Mouse (Mus musculus) stomach, embryonic 14.5 days (tissue): ENCODE measurements at regions not wholly inside any gene's neighbourhood (a gene's known extent, or its start where the extent isn't known, plus 50 kb on each side); places are given as distances from the start of the nearest gene placed in this dataset.
A peak's percentile ranks its signal among the peaks of the same experiment; 100 is the strongest.

Experiments used
- ATAC-seq: fragments of 200-750 bp; cut with Nextera tagmentation; 2 replicates; pipeline ENCODE4 v1.8.0; 2017; ENCODE audit warnings: low read depth, moderate TSS enrichment; ENCODE audit not compliant: insufficient number of reproducible peaks, insufficient read depth, low FRiP score
- H3K27ac ChIP-seq: fragments of 300-500 bp; sonication (generic); 2 replicates; pipeline ENCODE4 v1.5.1; 2014; ENCODE audit warnings: mild to moderate bottlenecking, low read length, moderate library complexity, mixed read lengths
- H3K27me3 ChIP-seq: fragments of 300-500 bp; sonication (generic); 2 replicates; pipeline ENCODE4 v1.6.1; 2014; ENCODE audit warnings: low read length, control low read depth, mixed read lengths; ENCODE audit not compliant: control insufficient read depth, insufficient read depth
- H3K36me3 ChIP-seq: fragments of 300-500 bp; sonication (generic); 2 replicates; pipeline ENCODE4 v1.6.1; 2014; ENCODE audit warnings: mild to moderate bottlenecking, control low read depth, low read length, moderate library complexity, mixed read lengths; ENCODE audit not compliant: control insufficient read depth, insufficient read depth
- H3K4me1 ChIP-seq: fragments of 300-500 bp; sonication (generic); 2 replicates; pipeline ENCODE4 v1.6.1; 2014; ENCODE audit warnings: low read length, control low read depth, mixed read lengths; ENCODE audit not compliant: control insufficient read depth, insufficient read depth
- H3K4me2 ChIP-seq: fragments of 300-500 bp; sonication (generic); replicated peaks from 2 replicates; pipeline ENCODE4 v1.6.1; 2014; ENCODE audit warnings: low read depth, low read length, control low read depth
- H3K4me3 ChIP-seq: fragments of 300-500 bp; sonication (generic); 2 replicates; pipeline ENCODE4 v1.5.1; 2014; ENCODE audit warnings: low read depth, low read length, control low read depth
- H3K9ac ChIP-seq: fragments of 300-500 bp; sonication (generic); replicated peaks from 2 replicates; pipeline ENCODE4 v1.6.1; 2014; ENCODE audit warnings: low read depth, mild to moderate bottlenecking, control low read depth, low read length, moderate library complexity, mixed read lengths
- H3K9me3 ChIP-seq: fragments of 300-500 bp; sonication (generic); 2 replicates; pipeline ENCODE4 v1.6.1; 2016; ENCODE audit warnings: low read depth, low read length, control low read depth; ENCODE audit not compliant: control insufficient read depth
- WGBS: fragments of 180-500 bp; shearing (Covaris S2); extraction: QIAGEN DNeasy Blood & Tissue Kit; methylation state at CpG from one replicate; pipeline ENCODE4 v1.1.7; 2014; 5-methylcytosine and 5-hydroxymethylcytosine counted together

DNA sequence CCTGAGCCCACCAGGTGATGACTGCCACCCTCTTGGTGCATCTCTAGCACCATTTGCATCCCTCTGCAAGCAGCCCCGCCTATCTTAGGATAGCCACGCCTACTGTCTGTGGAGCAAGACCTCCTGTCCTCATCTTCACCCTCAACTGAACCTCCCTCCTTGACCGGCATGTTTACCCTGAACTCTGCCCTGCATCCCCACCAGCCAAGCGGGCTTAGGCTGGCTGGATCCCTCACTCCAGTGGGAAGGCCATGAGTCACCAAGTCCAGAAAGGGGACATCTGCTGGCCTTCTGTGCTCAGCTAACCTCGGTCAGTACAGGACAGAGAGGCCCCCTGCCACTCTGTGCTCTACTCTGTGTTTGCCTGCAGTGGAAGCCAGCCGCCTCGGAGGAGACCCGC, 96.0 kb upstream of the Wnt4 start:
- ATAC-seq, result no peak
- Histone ChIP-seq H3K27me3 (no peaks in the 10 kb centered on the region), H3K4me3 (no peak overlapping the region), H3K4me2 (no peak overlapping the region), H3K36me3 (no peaks in the 10 kb centered on the region), H3K9ac (no peak overlapping the region), H3K27ac (no peak overlapping the region), H3K4me1 (peaks cover 12% of the 10 kb centered on the region), H3K9me3 (no peaks in the 10 kb centered on the region)
- WGBS, result 43% methylated on average over 8 of the region's 8 CpGs

DNA sequence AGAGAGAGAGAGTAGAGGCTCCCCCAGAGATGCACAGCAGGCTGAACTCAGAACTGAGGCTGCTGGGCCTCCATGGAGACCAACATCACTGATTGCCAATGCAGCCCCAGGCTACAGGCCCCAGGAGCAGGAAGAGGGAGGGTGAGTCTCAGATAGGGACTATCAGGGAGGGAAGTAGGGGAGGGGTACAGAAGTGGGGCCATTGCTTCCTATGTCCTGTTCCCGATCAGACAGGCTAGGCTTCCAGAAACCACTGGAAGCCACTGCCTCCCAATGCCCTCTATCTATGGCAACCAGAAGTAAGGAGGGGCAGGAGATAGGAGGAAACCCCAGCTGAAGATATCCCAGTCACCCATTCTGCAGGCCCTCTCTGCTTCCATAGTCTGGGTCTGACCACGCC, 97.2 kb upstream of the Wnt4 start:
- H3K36me3 ChIP-seq, result no peaks in the 10 kb centered on the region
- no peaks in the 10 kb centered on the region for H3K27me3 ChIP-seq
- H3K4me2 ChIP-seq, result no peak overlapping the region
- H3K4me1 ChIP-seq, result peaks cover 12% of the 10 kb centered on the region
- no peaks in the 10 kb centered on the region for H3K9me3 ChIP-seq
- no peak overlapping the region for H3K27ac ChIP-seq
- no peak for ATAC-seq
- H3K4me3 ChIP-seq, result no peak overlapping the region
- H3K9ac ChIP-seq, result no peak overlapping the region
- 92% methylated on average over 2 of the region's 2 CpGs for WGBS

DNA sequence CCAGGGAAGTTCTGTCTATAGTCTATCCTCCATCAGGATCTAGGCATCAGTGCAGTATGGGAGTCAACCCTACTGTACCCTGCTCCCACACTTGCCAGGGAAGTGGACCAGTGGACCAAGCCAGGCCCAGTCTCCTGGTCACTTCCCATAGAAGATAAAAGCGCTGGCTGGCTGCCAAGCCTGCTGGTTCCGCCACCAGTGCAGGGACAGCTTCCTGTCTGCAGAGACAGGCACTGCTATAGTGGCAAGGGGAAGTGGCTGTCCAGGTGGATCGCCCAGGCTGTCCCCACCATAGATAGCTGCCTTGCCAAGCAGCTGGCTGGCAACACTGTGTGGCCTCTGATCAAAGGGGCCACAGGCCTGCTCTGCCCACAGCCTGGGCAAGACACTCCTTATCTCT, 98.5 kb upstream of the Wnt4 start:
- no peak for ATAC-seq
- H3K4me3 ChIP-seq, result no peak overlapping the region
- H3K4me1 ChIP-seq, result 0 out of 2 replicates have a peak, but pooled peaks cover 5% of the 10 kb centered on the region
- H3K36me3 ChIP-seq, result no peaks in the 10 kb centered on the region
- no peaks in the 10 kb centered on the region for H3K27me3 ChIP-seq
- H3K9ac ChIP-seq, result no peak overlapping the region
- no peak overlapping the region for H3K4me2 ChIP-seq
- H3K27ac ChIP-seq, result no peak overlapping the region
- H3K9me3 ChIP-seq, result no peaks in the 10 kb centered on the region
- WGBS, result 59% methylated on average over 3 of the region's 3 CpGs

DNA sequence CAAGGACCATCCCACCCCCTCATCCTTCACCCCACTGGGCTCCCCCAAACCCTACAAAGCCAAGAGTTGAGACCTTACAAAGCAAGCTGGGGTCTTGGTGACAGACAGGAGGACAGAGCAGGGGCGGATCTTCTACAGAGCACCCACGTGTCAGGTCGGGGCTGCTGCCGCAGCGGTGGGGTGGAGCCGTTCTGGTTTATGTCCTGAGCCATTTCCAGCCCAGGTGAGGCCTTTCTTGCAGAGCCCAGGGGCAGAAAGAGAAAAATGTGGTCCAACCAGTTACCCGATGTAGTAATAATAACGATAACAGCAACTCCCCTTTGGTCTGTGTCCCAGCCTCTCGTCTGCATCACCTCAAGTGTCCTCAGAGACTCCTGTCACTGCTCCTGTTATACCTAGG, 112.4 kb upstream of the Wnt4 start:
- no peaks in the 10 kb centered on the region for H3K36me3 ChIP-seq
- H3K9ac ChIP-seq, result no peak overlapping the region
- peak; percentile 68 for ATAC-seq
- H3K27me3 ChIP-seq, result no peaks in the 10 kb centered on the region
- H3K4me2 ChIP-seq, result peak overlapping the region; percentile 43
- peak overlapping the region; percentile 44; the same call in 1 of the 2 replicates for H3K27ac ChIP-seq
- H3K4me3 ChIP-seq, result peak overlapping the region; percentile 19
- H3K9me3 ChIP-seq, result no peaks in the 10 kb centered on the region
- 33% methylated on average over 9 of the region's 9 CpGs for WGBS
- H3K4me1 ChIP-seq, result peaks cover 2% of the 10 kb centered on the region; the same call in 1 of the 2 replicates

DNA sequence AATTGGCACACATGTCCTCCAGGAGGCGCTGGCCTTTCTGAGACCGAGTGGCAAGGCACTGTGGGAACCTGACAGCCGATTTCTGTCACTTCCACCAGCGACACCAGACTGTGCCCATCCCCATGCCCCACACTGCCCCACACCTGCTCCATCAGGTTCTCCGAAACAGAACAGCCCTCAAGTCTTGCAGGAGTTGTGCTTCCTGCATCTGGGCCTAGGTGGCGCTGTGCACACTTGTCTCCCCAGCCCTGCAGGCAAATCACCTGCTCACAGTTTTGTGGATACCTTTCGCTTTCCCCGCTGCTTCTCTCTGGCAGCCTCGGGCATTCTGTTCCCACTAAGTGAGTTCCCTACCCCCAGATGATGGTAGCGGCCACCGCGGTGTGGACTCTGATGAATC, 112.9 kb upstream of the Wnt4 start:
- Histone ChIP-seq H3K27me3 (no peaks in the 10 kb centered on the region), H3K9ac (no peak overlapping the region), H3K4me3 (peak overlapping the region; percentile 19), H3K36me3 (no peaks in the 10 kb centered on the region), H3K4me2 (peak overlapping the region; percentile 43), H3K4me1 (peaks cover 2% of the 10 kb centered on the region; the same call in 1 of the 2 replicates), H3K9me3 (no peaks in the 10 kb centered on the region), H3K27ac (peak overlapping the region; percentile 44; the same call in 1 of the 2 replicates)
- 6% methylated on average over 12 of the region's 12 CpGs for WGBS
- ATAC-seq, result peak; percentile 56

DNA sequence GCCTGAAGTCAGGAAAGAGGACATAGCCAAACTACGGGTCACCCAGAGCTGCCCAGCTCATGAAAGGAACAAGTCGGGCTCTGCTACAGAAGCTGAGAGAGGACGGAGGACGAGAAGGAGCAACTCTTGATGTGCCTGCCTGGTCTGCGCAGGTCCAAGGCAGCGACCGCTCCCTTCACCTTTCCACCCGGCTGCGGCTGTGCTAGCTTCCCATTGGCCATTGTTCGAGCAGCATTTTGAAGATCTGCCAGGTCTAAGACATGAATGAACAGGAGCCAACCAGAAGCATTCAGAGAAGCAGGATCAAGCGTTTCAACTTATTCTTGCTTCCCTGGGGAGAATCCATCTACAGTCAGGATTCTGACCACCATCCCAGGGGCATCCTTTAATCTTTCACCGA, 113.3 kb upstream of the Wnt4 start:
- 53% methylated on average over 12 of the region's 12 CpGs for WGBS
- Histone ChIP-seq H3K4me2 (no peak overlapping the region), H3K9me3 (no peaks in the 10 kb centered on the region), H3K27ac (no peak overlapping the region), H3K4me1 (peaks cover 2% of the 10 kb centered on the region; the same call in 1 of the 2 replicates), H3K9ac (no peak overlapping the region), H3K27me3 (no peaks in the 10 kb centered on the region), H3K4me3 (no peak overlapping the region), H3K36me3 (no peaks in the 10 kb centered on the region)
- ATAC-seq, result no peak

DNA sequence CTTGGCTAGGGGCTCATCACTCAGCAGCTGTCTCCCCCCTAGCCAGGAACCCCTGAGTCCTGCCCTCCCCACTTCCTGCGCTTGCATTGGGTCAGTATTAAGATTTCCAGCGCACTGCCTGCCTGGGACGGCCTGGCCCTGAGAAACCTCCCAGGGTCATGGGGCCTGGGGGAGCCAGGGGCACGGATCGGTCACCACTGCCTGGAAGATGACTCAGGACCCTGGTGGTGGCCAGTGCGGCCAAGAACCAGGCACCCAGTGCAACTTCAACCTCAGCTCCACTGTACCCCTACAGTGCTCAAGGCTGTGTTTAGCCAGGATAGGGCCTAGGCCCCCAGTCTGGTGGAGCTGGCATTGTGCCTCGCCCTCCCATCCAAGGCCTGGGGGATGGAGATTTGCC, 111.9 kb upstream of the Zbtb40 start:
- Histone ChIP-seq H3K4me3 (no peak overlapping the region), H3K27ac (no peak overlapping the region)
- no peak for ATAC-seq

DNA sequence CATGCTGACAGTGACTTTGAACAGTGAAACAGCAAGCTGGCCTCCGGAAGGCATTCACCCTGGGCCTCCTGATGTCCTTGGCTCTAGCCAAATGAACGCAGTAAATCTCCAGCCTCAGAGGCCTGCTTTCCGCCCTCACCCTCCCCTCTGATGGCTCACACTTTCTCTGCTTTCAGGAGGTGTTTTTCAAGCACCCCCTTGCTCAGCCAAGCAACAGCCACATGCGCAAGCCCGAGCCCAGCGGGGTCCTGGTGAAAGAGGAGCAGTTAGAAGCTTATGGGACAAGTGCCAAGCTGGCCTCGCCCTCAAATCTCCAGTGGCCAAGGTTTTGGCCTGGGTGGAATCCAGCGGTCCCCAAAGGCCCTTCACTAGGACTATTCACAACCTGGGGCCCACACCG, 109.6 kb upstream of the Zbtb40 start:
- Histone ChIP-seq H3K36me3 (no peaks in the 10 kb centered on the region), H3K9me3 (no peaks in the 10 kb centered on the region), H3K9ac (no peak overlapping the region), H3K27ac (no peak overlapping the region), H3K4me3 (no peak overlapping the region), H3K4me2 (no peak overlapping the region), H3K4me1 (no peaks in the 10 kb centered on the region), H3K27me3 (no peaks in the 10 kb centered on the region)
- ATAC-seq, result no peak
- WGBS, result 78% methylated on average over 9 of the region's 9 CpGs

More for the DNA sequence above, 111.9 kb upstream of the Zbtb40 start:
- peaks cover 2% of the 10 kb centered on the region; the same call in 1 of the 2 replicates for H3K4me1 ChIP-seq
- H3K4me2 ChIP-seq, result no peak overlapping the region
- 88% methylated on average over 7 of the region's 7 CpGs for WGBS
- no peak overlapping the region for H3K9ac ChIP-seq
- H3K36me3 ChIP-seq, result no peaks in the 10 kb centered on the region
- no peaks in the 10 kb centered on the region for H3K9me3 ChIP-seq
- no peaks in the 10 kb centered on the region for H3K27me3 ChIP-seq

DNA sequence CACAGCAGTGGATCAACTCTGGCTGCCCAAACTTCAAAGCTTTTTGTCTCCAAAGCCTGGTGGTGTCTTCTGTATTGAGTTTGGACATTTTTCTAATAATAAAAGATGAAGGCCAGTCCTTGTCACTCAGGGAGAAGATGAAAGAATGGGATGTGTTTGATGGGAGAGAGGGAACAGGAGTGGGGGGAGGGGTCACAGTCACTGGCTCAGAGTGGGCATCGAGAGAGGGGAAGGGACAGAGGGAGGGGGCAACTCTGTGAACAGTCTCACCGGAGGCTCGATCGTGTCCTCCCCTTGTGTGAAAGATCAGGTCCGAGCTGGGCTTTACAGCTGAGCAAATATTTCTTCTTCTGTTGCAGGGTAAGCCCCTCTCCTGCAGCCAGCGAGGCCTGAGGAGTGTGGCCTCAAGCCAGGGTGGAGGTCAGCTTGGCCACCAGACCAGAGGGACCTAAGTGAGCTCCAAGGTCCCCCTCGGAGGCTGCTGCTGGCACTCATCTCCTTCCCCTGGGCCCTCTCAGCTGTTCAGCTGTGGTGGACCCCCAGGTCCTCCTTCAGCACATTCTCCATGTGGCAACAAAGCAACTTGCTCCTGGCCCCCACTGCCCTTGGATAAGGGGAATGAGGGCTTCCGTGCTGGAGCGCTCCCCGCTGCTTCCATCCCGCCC, 108.0 kb upstream of the Zbtb40 start:
- Histone ChIP-seq H3K4me2 (no peak overlapping the region), H3K27me3 (no peaks in the 10 kb centered on the region), H3K9ac (no peak overlapping the region), H3K36me3 (no peaks in the 10 kb centered on the region), H3K27ac (no peak overlapping the region), H3K9me3 (no peaks in the 10 kb centered on the region), H3K4me1 (no peaks in the 10 kb centered on the region), H3K4me3 (no peak overlapping the region)
- 57% methylated on average over 11 of the region's 11 CpGs for WGBS
- ATAC-seq, result no peak
